Mouse (Mus musculus): ENCODE results near the gene Cryga.
"Not testable (repeated sequence)": the region's sequence is repeated elsewhere in the genome, so short reads cannot be mapped to it uniquely, and the experiment has no call there.

Cryga gene

DNA sequence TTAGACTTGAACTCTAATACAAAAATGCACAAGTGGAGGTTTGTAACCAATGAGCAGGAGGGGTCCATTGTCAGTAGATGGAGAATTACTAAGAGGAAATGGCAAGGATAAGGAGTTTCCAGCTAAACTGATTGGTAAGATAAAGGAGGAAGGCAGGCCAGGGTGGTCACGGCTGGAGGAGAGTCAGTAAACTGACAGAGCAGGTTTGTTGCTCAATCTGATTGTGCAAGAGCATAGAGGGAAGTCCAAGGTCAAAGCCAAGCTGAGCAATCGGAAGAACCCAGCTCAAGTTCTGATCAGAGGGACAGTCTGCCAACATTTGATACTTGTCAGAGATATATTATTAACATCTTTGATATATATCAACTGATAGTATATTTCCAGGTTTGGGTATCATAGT lies 12.8 kb downstream of the Cryga start:
- no peak for DNase-seq (ENCODE audit: low spot score)

DNA sequence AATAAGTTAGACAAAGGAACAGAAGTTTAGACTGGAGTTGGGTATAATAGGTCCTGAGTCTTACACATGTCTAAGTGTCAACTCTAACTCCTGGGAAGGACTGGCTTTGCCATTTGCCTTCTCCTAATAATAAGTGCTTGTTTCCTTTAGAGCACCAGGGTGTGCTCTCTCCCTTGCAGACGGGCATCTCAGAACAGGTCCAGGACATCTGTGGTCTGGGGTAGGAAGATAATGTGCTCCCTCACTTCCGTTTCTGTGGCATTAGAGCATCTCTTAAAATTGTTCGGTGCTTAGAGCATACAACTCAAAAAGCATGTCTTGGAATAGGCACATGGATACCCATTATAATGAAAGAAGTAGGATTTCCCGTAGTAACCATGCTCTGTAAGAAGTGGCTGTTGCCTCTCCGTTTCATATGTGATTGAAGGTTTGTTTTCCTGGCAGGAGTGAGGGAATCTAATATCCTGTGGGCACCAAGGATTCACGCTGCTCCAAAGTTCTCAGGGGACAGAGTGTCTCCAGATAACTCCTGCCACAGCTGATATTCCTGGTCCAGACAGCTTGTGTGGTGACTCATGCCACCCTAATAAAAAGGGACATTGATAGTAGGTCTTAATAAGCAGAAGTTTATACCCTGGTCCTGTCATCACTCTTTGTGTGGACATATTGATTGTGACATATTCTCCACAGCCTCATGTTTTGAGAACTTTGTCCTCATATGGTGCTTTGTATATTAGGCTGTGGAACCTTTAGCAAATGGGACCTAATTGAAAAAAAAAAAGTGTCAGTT lies 14.4 kb downstream of the Cryga start:
- no peak for DNase-seq (ENCODE audit: low spot score)

- no peak for DNase-seq (ENCODE audit: low spot score)
Observed at GRCm38 (mm10) chr1:65082188-65082587, 21.0 kb downstream of the Cryga start, which contains the start of gene Crygb. Crygb (minus strand) TSS chr1:65082288.

- no peak for DNase-seq (ENCODE audit: low spot score)
Observed at GRCm38 (mm10) chr1:65075607-65076006, 27.6 kb downstream of the Cryga start.

DNA sequence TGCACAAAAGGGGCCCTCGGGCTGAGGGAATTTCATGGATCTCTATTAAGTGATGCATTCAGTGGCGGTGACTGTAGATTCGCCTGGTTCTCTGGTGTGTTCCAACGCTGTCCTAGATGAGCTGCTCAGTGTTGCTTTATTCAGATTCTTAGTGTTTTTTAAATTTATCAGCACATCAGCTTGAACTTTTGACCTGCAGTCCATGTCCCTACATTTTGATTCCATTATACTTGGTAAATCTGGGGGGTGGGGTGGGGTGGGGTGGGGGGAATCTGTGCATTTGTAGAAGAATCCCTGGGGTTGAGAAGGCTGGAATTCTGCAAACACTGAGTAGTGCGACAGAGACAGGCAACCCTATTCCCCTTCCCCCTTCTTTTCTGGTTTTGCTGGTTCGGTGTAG lies 29.6 kb downstream of the Cryga start, which contains the start of gene Crygc:
Crygc (minus strand) TSS at position 101 of the 400 bp plus-strand sequence.
- DNase-seq (ENCODE audit: low spot score), result no peak

DNA sequence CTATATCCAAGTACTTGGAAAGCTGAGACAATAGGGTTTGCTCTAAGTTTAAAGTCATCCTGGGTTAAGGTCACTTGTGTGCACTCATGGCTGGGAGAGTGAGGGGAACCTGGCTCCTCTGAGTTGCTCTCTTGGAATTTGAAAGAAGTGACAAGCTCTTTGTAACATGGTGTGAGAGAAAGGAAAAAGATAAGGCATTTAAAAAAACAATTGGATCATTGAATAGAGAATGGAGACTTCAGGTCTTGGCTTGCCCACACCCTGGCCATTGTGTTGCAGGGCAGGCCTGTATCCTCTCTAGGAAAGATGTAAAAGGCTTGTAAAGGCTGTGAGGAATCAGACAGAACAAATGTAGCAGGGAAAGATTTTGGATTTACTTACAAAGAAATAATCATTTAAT lies 35.3 kb downstream of the Cryga start:
- DNase-seq (ENCODE audit: low spot score), result no peak

- no peak for DNase-seq (ENCODE audit: low spot score)
Observed at GRCm38 (mm10) chr1:65064201-65064600, 39.0 kb downstream of the Cryga start.

GRCm38 (mm10) chr1:65063352-65063751 lies 39.8 kb downstream of the Cryga start, which contains the start of gene Crygd:
Crygd (minus strand) TSS chr1:65063452.
- no peak for DNase-seq (ENCODE audit: low spot score)

- no peak for DNase-seq (ENCODE audit: low spot score)
Observed at GRCm38 (mm10) chr1:65052140-65052539, 51.0 kb downstream of the Cryga start.

DNA sequence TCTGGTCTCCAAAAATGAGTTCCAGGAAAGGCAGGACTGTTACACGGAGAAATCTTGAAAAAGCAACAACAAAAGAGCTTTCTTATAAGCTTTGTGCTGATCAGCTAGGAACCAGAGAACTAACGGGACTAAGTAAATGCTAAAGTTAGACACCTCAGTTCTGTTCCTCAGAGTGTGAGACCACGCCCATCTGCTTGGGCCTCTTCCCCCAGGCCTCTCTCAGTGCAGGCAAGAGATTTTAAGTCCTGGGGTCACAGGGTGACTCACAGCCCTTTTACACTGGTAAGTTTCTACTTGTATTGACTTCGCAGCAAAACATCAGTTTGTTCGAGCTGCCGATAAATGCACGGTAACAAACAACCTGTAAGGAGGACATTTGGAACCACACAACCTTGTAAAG lies 51.5 kb downstream of the Cryga start:
- no peak for DNase-seq (ENCODE audit: low spot score)

DNA sequence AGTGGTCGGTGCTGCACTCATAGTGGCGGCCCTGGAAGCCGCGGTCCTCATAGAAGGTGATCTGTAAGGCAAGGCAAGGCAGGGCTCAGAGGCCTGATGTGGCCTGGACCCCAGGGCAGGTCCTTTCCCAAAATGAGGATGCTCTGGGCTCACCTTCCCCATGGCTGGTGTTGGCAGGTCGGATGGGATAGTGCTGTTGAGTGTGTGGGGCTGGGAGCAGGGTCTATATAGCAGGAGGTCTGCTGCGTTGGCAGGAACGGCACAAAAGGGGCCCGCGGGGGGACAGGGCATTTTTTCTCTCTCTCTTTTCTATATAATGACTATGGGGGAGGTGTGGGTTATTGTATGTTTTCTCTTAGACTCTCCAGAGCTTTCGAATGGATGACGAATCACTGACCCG lies 52.2 kb downstream of the Cryga start, which contains the start of gene Cryge:
Cryge (minus strand) TSS at position 198 of the 400 bp plus-strand sequence.
- DNase-seq (ENCODE audit: low spot score), result not testable (repeated sequence)
